Mouse (Mus musculus): Measurements from ENCODE around the gene Slc44a3. TPM values are rescaled to one million over a fixed set of nuclear protein-coding genes. Genes with fewer than 3 reads are reported as not detected.

Slc44a3 gene
- polyA plus RNA-seq, 1 experiment from 2014 or later, result 25.2 TPM

- H3K36me3 ChIP-seq (ENCODE audit: control insufficient read depth, insufficient read depth), result peaks cover 4% of the 10 kb centered on the region
- no peaks in the 10 kb centered on the region for H3K9me3 ChIP-seq (ENCODE audit: control insufficient read depth)
- H3K4me3 ChIP-seq (ENCODE audit: low read depth, low read length), result no peak overlapping the region
- H3K9ac ChIP-seq (ENCODE audit: low read depth, low read length), result no peak overlapping the region
- H3K27ac ChIP-seq (ENCODE audit: low read depth, low read length), result no peak overlapping the region
- WGBS, result 95% methylated on average over 8 of the region's 8 CpGs
- no peaks in the 10 kb centered on the region for H3K4me1 ChIP-seq (replicated peaks; ENCODE audit: control insufficient read depth, insufficient read depth, low read length)
- H3K4me2 ChIP-seq (replicated peaks; ENCODE audit: low read depth), result no peak overlapping the region
- ATAC-seq, result no peak
- no peaks in the 10 kb centered on the region for H3K27me3 ChIP-seq (replicated peaks; ENCODE audit: control insufficient read depth, insufficient read depth, low read length)
- TF ChIP-seq CTCF (IDR thresholded peaks at IDR 0.05; ENCODE audit: low read depth), result no peak
Observed at GRCm38 (mm10) chr3:121517030-121517429, 15.2 kb downstream of the Slc44a3 start.

GRCm38 (mm10) chr3:121509141-121509540 lies 23.1 kb downstream of the Slc44a3 start:
- Histone ChIP-seq H3K4me1 (replicated peaks; ENCODE audit: control insufficient read depth, insufficient read depth, low read length) (no peaks in the 10 kb centered on the region), H3K27ac (ENCODE audit: low read depth, low read length) (no peak overlapping the region), H3K4me2 (replicated peaks; ENCODE audit: low read depth) (no peak overlapping the region), H3K27me3 (replicated peaks; ENCODE audit: control insufficient read depth, insufficient read depth, low read length) (no peaks in the 10 kb centered on the region), H3K4me3 (ENCODE audit: low read depth, low read length) (no peak overlapping the region), H3K9me3 (ENCODE audit: control insufficient read depth) (no peaks in the 10 kb centered on the region), H3K36me3 (ENCODE audit: control insufficient read depth, insufficient read depth) (peaks cover 24% of the 10 kb centered on the region), H3K9ac (ENCODE audit: low read depth, low read length) (no peak overlapping the region)
- WGBS, result 58% methylated on average over 5 of the region's 5 CpGs
- TF ChIP-seq CTCF (IDR thresholded peaks at IDR 0.05; ENCODE audit: low read depth), result no peak
- no peak for ATAC-seq

DNA sequence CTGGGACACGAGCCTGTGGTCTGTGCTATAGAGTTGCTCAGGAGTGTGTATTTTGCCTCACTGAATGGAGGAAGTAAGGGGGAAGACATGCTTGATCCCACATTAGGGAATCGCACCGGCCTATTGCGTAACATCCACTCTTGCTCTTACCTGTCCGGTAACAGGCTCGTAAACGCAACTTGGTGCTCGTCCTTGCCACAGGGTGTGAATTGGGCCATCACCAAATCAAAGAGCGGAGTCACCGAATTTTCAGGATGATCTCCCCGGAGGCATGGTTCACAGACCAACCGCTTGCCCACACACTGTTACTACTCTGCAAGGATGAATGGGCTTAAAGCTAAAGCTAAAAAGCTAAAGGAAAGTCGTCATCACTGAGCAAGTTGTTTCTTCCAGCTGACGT lies 24.5 kb downstream of the Slc44a3 start:
- Histone ChIP-seq H3K9ac (ENCODE audit: low read depth, low read length) (no peak overlapping the region), H3K36me3 (ENCODE audit: control insufficient read depth, insufficient read depth) (peaks cover 24% of the 10 kb centered on the region), H3K4me1 (replicated peaks; ENCODE audit: control insufficient read depth, insufficient read depth, low read length) (no peaks in the 10 kb centered on the region), H3K4me3 (ENCODE audit: low read depth, low read length) (no peak overlapping the region), H3K27ac (ENCODE audit: low read depth, low read length) (no peak overlapping the region), H3K27me3 (replicated peaks; ENCODE audit: control insufficient read depth, insufficient read depth, low read length) (no peaks in the 10 kb centered on the region), H3K9me3 (ENCODE audit: control insufficient read depth) (no peaks in the 10 kb centered on the region), H3K4me2 (replicated peaks; ENCODE audit: low read depth) (no peak overlapping the region)
- 87% methylated on average over 14 of the region's 14 CpGs for WGBS
- TF ChIP-seq CTCF (IDR thresholded peaks at IDR 0.05; ENCODE audit: low read depth), result no peak
- no peak for ATAC-seq

DNA sequence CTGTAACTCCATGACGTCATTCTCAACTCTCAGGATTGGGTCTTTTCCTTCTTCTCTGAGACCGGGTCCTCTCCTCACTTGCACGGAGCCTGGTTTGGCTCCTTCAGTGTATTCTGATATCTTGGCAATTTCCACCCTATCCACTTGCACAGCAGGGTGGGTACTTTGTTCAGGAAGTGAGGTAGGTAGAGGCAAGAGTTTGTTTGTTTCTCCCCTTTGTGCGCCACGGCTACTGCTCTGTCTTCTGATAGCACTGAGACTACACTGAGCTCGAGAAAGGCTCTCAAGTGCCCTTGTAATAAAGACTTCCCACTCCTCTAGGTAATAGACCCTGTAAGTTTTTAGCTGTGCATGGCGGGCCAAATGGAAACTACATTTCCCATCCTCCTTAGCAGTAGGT lies 25.4 kb downstream of the Slc44a3 start:
- TF ChIP-seq CTCF (IDR thresholded peaks at IDR 0.05; ENCODE audit: low read depth), result no peak
- no peaks in the 10 kb centered on the region for H3K9me3 ChIP-seq (ENCODE audit: control insufficient read depth)
- H3K27ac ChIP-seq (ENCODE audit: low read depth, low read length), result no peak overlapping the region
- no peak for ATAC-seq
- H3K4me1 ChIP-seq (replicated peaks; ENCODE audit: control insufficient read depth, insufficient read depth, low read length), result no peaks in the 10 kb centered on the region
- no peaks in the 10 kb centered on the region for H3K27me3 ChIP-seq (replicated peaks; ENCODE audit: control insufficient read depth, insufficient read depth, low read length)
- H3K36me3 ChIP-seq (ENCODE audit: control insufficient read depth, insufficient read depth), result peaks cover 18% of the 10 kb centered on the region
- H3K4me3 ChIP-seq (ENCODE audit: low read depth, low read length), result no peak overlapping the region
- no peak overlapping the region for H3K4me2 ChIP-seq (replicated peaks; ENCODE audit: low read depth)
- WGBS, result 90% methylated on average over 7 of the region's 7 CpGs
- no peak overlapping the region for H3K9ac ChIP-seq (ENCODE audit: low read depth, low read length)

DNA sequence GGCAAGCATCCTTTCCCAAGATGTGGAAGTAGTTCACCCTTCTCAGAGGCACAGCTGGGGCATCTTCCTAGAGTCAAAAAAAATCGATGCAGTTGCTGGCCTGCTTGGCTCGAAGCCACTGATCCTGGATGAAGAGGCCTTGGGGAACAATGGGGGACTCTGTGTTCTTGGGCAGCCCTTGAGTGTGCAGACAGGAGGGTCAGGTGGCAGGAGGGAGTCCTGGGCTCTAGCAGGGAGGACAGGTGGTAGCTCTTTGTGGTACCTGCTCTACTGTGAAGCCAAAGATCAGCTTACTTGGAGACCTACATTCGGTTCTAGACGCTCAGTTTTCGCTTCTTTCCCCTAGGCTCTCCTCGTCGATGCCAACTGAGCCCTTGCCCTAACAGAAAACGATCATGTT lies 26.0 kb downstream of the Slc44a3 start:
- no peaks in the 10 kb centered on the region for H3K27me3 ChIP-seq (replicated peaks; ENCODE audit: control insufficient read depth, insufficient read depth, low read length)
- no peak for ATAC-seq
- no peak overlapping the region for H3K4me3 ChIP-seq (ENCODE audit: low read depth, low read length)
- peaks cover 16% of the 10 kb centered on the region for H3K36me3 ChIP-seq (ENCODE audit: control insufficient read depth, insufficient read depth)
- WGBS, result 85% methylated on average over 8 of the region's 8 CpGs
- H3K4me1 ChIP-seq (replicated peaks; ENCODE audit: control insufficient read depth, insufficient read depth, low read length), result no peaks in the 10 kb centered on the region
- no peak overlapping the region for H3K4me2 ChIP-seq (replicated peaks; ENCODE audit: low read depth)
- no peak for TF ChIP-seq CTCF (IDR thresholded peaks at IDR 0.05; ENCODE audit: low read depth)
- H3K9ac ChIP-seq (ENCODE audit: low read depth, low read length), result no peak overlapping the region
- no peaks in the 10 kb centered on the region for H3K9me3 ChIP-seq (ENCODE audit: control insufficient read depth)
- H3K27ac ChIP-seq (ENCODE audit: low read depth, low read length), result no peak overlapping the region

- no peak for TF ChIP-seq CTCF (IDR thresholded peaks at IDR 0.05; ENCODE audit: low read depth)
- H3K9ac ChIP-seq (ENCODE audit: low read depth, low read length), result no peak overlapping the region
- H3K9me3 ChIP-seq (ENCODE audit: control insufficient read depth), result no peaks in the 10 kb centered on the region
- H3K4me3 ChIP-seq (ENCODE audit: low read depth, low read length), result no peak overlapping the region
- H3K4me2 ChIP-seq (replicated peaks; ENCODE audit: low read depth), result no peak overlapping the region
- no peaks in the 10 kb centered on the region for H3K27me3 ChIP-seq (replicated peaks; ENCODE audit: control insufficient read depth, insufficient read depth, low read length)
- H3K27ac ChIP-seq (ENCODE audit: low read depth, low read length), result no peak overlapping the region
- 74% methylated on average over 8 of the region's 8 CpGs for WGBS
- peaks cover 16% of the 10 kb centered on the region for H3K36me3 ChIP-seq (ENCODE audit: control insufficient read depth, insufficient read depth)
- 0 out of 2 replicates have a peak, but pooled peaks cover 2% of the 10 kb centered on the region for H3K4me1 ChIP-seq (replicated peaks; ENCODE audit: control insufficient read depth, insufficient read depth, low read length)
- no peak for ATAC-seq
Observed at GRCm38 (mm10) chr3:121504927-121505487, 27.2 kb downstream of the Slc44a3 start.

All from intestine, postnatal 0 days (tissue).